Mouse (Mus musculus): ENCODE data around the gene Slc7a8.

- TF ChIP-seq CTCF (IDR thresholded peaks at IDR 0.05; ENCODE audit: borderline replicate concordance, insufficient read depth, low read length) = no peak
- no peak for TF ChIP-seq POLR2A (IDR thresholded peaks at IDR 0.05; ENCODE audit: low read depth, low read length)
Observed at GRCm38 (mm10) chr14:54777893-54778292, 3.9 kb downstream of the Slc7a8 start.
